Mouse (Mus musculus) megakaryocyte progenitor cell, adult 5-6 weeks (primary cell): ENCODE results near the gene Rnh1. TPM values are rescaled to one million over a fixed set of nuclear protein-coding genes. Genes with fewer than 3 reads are reported as not detected.

Source experiments
- ATAC-seq: replicated peaks from 2 replicates; pipeline ENCODE4 v1.8.0; 2016; ENCODE audit warnings: mild to moderate bottlenecking, moderate TSS enrichment, inconsistent platforms; ENCODE audit not compliant: poor library complexity
- total RNA-seq, 2 experiments: library from RNA; stranded (forward) in 1 of 2; stranded (reverse) in 1 of 2; fragments of 157-497, 149-512 nt in 1 of 2; fragments of 200-1000 nt in 1 of 2; gene quantifications; 2 replicates each; pipeline versions ENCODE4 v1.2.3 to v1.2.4; 2015 to 2017

The Rnh1 gene
- total RNA-seq, 2 experiments from 2014 or later, result 36.0 to 57.6 TPM

DNA sequence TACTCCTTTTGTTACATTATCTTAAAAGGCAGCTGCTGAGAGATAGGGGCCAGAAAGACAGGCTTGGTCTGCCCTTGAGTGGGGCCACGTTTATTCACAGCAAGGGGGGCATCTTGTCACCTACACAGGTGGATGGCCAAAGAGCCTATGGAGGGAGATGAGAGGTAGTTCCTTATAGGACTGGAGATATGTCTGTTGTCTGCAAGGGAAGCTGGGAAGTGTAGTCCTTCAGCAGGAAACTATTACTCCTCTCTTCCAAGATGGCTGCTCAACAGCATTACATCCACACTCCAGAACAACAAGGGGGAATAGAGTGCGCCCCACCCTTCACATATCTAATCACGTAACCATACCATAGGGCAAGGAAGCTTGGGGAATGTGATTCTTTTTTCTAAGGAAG lies 53.2 kb downstream of the Rnh1 start:
- no peak for ATAC-seq

- ATAC-seq, result no peak
These were observed 55.0 kb downstream of the Rnh1 start, which contains the start of gene Ano9 for GRCm38 (mm10) chr7:141117636-141118035. Gene Ano9, minus strand, starts transcription at chr7:141117806.

- ATAC-seq, result no peak
These were observed 56.8 kb downstream of the Rnh1 start for GRCm38 (mm10) chr7:141115874-141116273.

Other genes starting within 250 kb of the Rnh1 start
- gene Pgghg, start 231.5 kb downstream of the Rnh1 start, total RNA-seq (2015), result 5.1 and 7.3 TPM in 2 replicates
- 8.2 and 9.0 TPM in 2 replicates for gene Pgghg, start 231.5 kb downstream of the Rnh1 start, total RNA-seq (2017)
- gene Ifitm5, start 222.6 kb downstream of the Rnh1 start, total RNA-seq (2015), result 0.83 and 1.1 TPM in 2 replicates
- gene Ifitm5, start 222.6 kb downstream of the Rnh1 start, total RNA-seq (2017), result not detected in 2 replicates
- not detected in 2 replicates for gene Gm45717, start 216.9 kb downstream of the Rnh1 start, total RNA-seq (2015)
- 1.1 TPM in 1 of 2 replicates, not detected in the other for gene Gm45717, start 216.9 kb downstream of the Rnh1 start, total RNA-seq (2017)
- 577 and 637 TPM in 2 replicates for gene Ifitm2, start 216.9 kb downstream of the Rnh1 start, total RNA-seq (2015)
- gene Ifitm2, start 216.9 kb downstream of the Rnh1 start, total RNA-seq (2017), result 287 and 322 TPM in 2 replicates
- gene Ifitm1, start 205.6 kb downstream of the Rnh1 start, total RNA-seq (2015), result 57.8 and 89.8 TPM in 2 replicates
- 33.7 and 37.5 TPM in 2 replicates for gene Ifitm1, start 205.6 kb downstream of the Rnh1 start, total RNA-seq (2017)
- gene Ifitm3, start 162.1 kb downstream of the Rnh1 start, total RNA-seq (2015), result 147 and 203 TPM in 2 replicates
- 49.4 and 56.2 TPM in 2 replicates for gene Ifitm3, start 162.1 kb downstream of the Rnh1 start, total RNA-seq (2017)
- 81.7 and 90.1 TPM in 2 replicates for gene Ifitm6, start 154.9 kb downstream of the Rnh1 start, total RNA-seq (2015)
- 37.7 and 55.9 TPM in 2 replicates for gene Ifitm6, start 154.9 kb downstream of the Rnh1 start, total RNA-seq (2017)
- not detected in 2 replicates for gene Gm17387, start 143.7 kb downstream of the Rnh1 start, total RNA-seq (2015)
- gene Gm17387, start 143.7 kb downstream of the Rnh1 start, total RNA-seq (2017), result not detected in 2 replicates
- 0.84 and 1.3 TPM in 2 replicates for gene B4galnt4, start 111.8 kb downstream of the Rnh1 start, total RNA-seq (2015)
- gene B4galnt4, start 111.8 kb downstream of the Rnh1 start, total RNA-seq (2017), result 1.5 and 2.8 TPM in 2 replicates
- gene Pkp3, start 94.6 kb downstream of the Rnh1 start, total RNA-seq (2015), result 1.0 and 2.2 TPM in 2 replicates
- 0.10 and 1.1 TPM in 2 replicates for gene Pkp3, start 94.6 kb downstream of the Rnh1 start, total RNA-seq (2017)
- 12.3 and 12.6 TPM in 2 replicates for gene Sigirr, start 72.3 kb downstream of the Rnh1 start, total RNA-seq (2015)
- gene Sigirr, start 72.3 kb downstream of the Rnh1 start, total RNA-seq (2017), result 5.8 and 14.0 TPM in 2 replicates
- gene Ano9, start 55.1 kb downstream of the Rnh1 start, total RNA-seq (2015), result not detected in 2 replicates
- gene Ano9, start 55.1 kb downstream of the Rnh1 start, total RNA-seq (2017), result not detected in 2 replicates
- 5.8 and 9.2 TPM in 2 replicates for gene Ptdss2, start 50.5 kb downstream of the Rnh1 start, total RNA-seq (2015)
- gene Ptdss2, start 50.5 kb downstream of the Rnh1 start, total RNA-seq (2017), result 5.7 and 5.8 TPM in 2 replicates
- 30.5 and 40.6 TPM in 2 replicates for gene Hras, start 21.1 kb upstream of the Rnh1 start, total RNA-seq (2015)
- 19.9 and 23.7 TPM in 2 replicates for gene Hras, start 21.1 kb upstream of the Rnh1 start, total RNA-seq (2017)
- 0.39 and 0.84 TPM in 2 replicates for gene Lrrc56, start 21.3 kb upstream of the Rnh1 start, total RNA-seq (2015)
- 0.50 and 3.4 TPM in 2 replicates for gene Lrrc56, start 21.3 kb upstream of the Rnh1 start, total RNA-seq (2017)
- gene Lmntd2, start 41.2 kb upstream of the Rnh1 start, total RNA-seq (2015), result 0.20 and 0.89 TPM in 2 replicates
- 0.10 TPM in 1 of 2 replicates, not detected in the other for gene Lmntd2, start 41.2 kb upstream of the Rnh1 start, total RNA-seq (2017)
- gene Rassf7, start 43.0 kb upstream of the Rnh1 start, total RNA-seq (2015), result 3.2 and 4.3 TPM in 2 replicates
- gene Rassf7, start 43.0 kb upstream of the Rnh1 start, total RNA-seq (2017), result 2.2 and 6.6 TPM in 2 replicates
- gene Phrf1, start 55.9 kb upstream of the Rnh1 start, total RNA-seq (2015), result 51.0 and 53.0 TPM in 2 replicates
- 60.4 and 62.2 TPM in 2 replicates for gene Phrf1, start 55.9 kb upstream of the Rnh1 start, total RNA-seq (2017)
- 2.4 and 3.0 TPM in 2 replicates for gene Irf7, start 93.6 kb upstream of the Rnh1 start, total RNA-seq (2015)
- 2.9 and 4.7 TPM in 2 replicates for gene Irf7, start 93.6 kb upstream of the Rnh1 start, total RNA-seq (2017)
- not detected in 2 replicates for gene Cdhr5, start 103.9 kb upstream of the Rnh1 start, total RNA-seq (2015)
- gene Cdhr5, start 103.9 kb upstream of the Rnh1 start, total RNA-seq (2017), result not detected in 2 replicates
- not detected in 2 replicates for gene Sct, start 106.3 kb upstream of the Rnh1 start, total RNA-seq (2015)
- gene Sct, start 106.3 kb upstream of the Rnh1 start, total RNA-seq (2017), result not detected in 2 replicates
- not detected in 2 replicates for gene Drd4, start 119.1 kb upstream of the Rnh1 start, total RNA-seq (2015)
- gene Drd4, start 119.1 kb upstream of the Rnh1 start, total RNA-seq (2017), result not detected in 2 replicates
- 33.6 and 33.7 TPM in 2 replicates for gene Deaf1, start 154.8 kb upstream of the Rnh1 start, total RNA-seq (2015)
- 19.8 and 23.0 TPM in 2 replicates for gene Deaf1, start 154.8 kb upstream of the Rnh1 start, total RNA-seq (2017)
- 11.1 and 11.7 TPM in 2 replicates for gene Tmem80, start 154.9 kb upstream of the Rnh1 start, total RNA-seq (2015)
- gene Tmem80, start 154.9 kb upstream of the Rnh1 start, total RNA-seq (2017), result 9.1 and 9.2 TPM in 2 replicates
- gene Eps8l2, start 166.0 kb upstream of the Rnh1 start, total RNA-seq (2015), result 0.67 TPM in 1 of 2 replicates, not detected in the other
- gene Eps8l2, start 166.0 kb upstream of the Rnh1 start, total RNA-seq (2017), result not detected in 2 replicates
- gene Taldo1, start 219.3 kb upstream of the Rnh1 start, total RNA-seq (2015), result 103 and 117 TPM in 2 replicates
- gene Taldo1, start 219.3 kb upstream of the Rnh1 start, total RNA-seq (2017), result 508 and 513 TPM in 2 replicates
- 21.9 and 25.9 TPM in 2 replicates for gene Gatd1, start 241.3 kb upstream of the Rnh1 start, total RNA-seq (2015)
- gene Gatd1, start 241.3 kb upstream of the Rnh1 start, total RNA-seq (2017), result 13.5 and 16.3 TPM in 2 replicates